Mouse (Mus musculus) cerebellum, adult 2 months (tissue): ENCODE measurements around the gene Mid1.

Experiments used
- CTCF ChIP-seq: fragments of 200-500 bp; IDR thresholded peaks from 2 replicates; pipeline ENCODE4 v1.5.1; 2011; ENCODE audit warnings: low read depth, mild to moderate bottlenecking, control low read depth, low read length, moderate library complexity, borderline replicate concordance; ENCODE audit not compliant: insufficient read depth
- POLR2A ChIP-seq: fragments of 200-500 bp; IDR thresholded peaks from 2 replicates; pipeline ENCODE4 v1.6.1; 2011; ENCODE audit warnings: low read length, control low read depth, borderline replicate concordance; ENCODE audit not compliant: insufficient read depth

GRCm38 (mm10) chrX:169794831-169795311 is 109.9 kb downstream of the Mid1 start:
- no peak for TF ChIP-seq POLR2A
- no peak for TF ChIP-seq CTCF
